Mouse (Mus musculus): ENCODE data around the gene Col16a1. TPM values are rescaled to one million over a fixed set of nuclear protein-coding genes. Genes with fewer than 3 reads are reported as not detected.

Col16a1 gene
- not detected for polyA plus RNA-seq (2017; shearing (Covaris generic))

DNA sequence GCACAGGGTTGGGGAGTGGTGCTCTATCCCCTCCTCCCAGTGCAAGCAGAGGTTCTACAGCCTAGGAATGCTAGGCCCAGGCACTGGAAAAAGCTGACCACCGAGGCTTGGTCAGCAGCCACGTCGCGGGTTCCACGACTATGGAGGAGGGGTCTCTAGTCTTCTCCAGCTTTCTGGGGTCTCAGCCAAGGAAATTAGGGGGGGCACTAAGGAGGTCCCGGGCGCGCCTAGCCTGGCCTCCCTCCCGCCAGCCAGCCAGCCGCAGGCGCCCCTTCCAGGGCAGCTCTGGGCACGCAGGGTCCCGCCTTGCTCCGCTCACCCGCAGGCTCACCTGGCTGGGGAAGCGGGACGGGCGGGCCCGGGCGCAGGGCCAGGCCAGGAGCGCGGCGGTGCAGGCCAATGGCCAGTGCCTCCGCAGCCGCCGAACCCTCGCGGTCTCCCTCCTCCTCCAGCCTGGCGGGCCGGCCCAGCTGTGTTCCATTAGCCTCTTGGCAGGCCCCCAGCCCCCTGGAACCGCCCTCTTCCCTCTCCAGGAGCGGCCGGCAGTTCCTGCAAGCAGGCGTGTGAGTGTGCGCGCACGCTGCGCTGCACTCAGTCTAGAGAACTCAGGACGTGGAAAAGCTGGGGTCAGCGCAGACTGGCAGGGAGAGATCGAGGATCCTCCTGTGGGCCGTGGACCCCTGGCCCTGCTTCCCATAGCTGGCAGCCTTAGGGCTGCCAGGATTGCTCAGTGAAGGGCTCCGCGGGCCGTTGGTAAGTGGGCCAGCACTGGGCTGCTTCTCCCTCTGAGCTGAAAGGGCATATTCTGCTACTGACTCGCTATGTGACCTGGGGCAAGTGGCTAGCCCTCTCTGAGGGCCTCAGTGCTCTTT is at the start of gene Col16a1:
Col16a1 (plus strand) TSS at position 510 of the 872 bp plus-strand sequence.
- ATAC-seq, result no peak

DNA sequence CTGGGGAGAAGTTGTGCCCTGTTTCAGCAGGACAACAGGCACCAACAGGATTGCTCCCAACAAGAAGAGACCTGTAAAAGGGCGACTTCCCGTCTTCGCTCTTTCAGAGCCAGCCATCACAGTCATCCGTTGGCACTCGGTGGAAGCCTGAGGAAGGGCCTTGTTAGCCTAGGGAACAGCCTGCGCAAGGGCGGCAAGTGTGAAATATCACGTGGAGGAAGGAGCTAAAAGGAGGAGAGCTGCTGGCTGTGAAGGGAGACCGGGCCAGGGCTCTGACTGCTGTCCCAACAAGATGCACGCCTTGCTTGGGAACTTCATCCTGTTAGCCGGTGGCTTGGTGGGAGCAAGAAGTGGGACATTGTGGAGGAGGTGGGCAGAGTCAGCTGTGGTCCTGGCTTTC is 49.5 kb upstream of the Col16a1 start:
- no peak for ATAC-seq

DNA sequence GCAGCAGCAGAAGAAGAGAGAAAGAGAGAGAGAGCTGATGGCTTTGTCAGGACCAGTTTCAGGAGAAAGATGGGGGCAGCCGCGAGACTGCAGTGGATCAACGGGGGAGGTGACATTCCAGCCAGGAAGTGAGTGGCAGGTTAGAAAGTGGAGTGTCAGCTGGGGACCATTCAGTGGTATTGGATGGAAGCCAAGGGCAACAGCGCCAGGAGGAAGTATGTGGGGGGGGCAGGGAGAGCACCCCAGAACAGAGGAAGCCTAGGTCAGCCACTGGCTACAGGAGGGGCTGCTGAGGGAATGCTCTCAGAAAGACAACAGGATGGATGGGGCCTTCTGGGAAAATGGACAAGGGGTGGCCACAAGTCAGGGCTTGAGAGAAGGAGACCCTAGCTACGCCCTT is 45.9 kb upstream of the Col16a1 start:
- ATAC-seq, result no peak

DNA sequence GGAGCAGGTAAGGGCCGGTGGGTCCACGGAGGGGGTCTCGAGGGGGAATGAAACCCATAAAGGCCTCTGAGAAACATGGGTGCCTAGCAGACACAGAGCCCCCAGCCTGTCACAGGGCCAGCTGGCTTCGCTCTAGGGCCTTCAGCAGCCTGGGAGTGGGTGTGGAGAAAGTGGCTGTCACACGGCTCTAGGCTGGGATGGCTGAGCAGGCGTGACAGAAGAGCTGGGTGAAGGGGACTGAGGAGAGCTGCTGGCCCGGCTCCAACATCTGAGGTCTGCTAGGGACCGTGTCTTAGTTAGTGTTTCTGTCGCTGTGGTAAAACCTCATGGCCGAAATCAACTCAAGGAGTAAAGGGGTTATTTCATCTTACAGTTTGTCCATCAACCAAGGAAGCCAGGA is 45.5 kb upstream of the Col16a1 start:
- ATAC-seq, result no peak

DNA sequence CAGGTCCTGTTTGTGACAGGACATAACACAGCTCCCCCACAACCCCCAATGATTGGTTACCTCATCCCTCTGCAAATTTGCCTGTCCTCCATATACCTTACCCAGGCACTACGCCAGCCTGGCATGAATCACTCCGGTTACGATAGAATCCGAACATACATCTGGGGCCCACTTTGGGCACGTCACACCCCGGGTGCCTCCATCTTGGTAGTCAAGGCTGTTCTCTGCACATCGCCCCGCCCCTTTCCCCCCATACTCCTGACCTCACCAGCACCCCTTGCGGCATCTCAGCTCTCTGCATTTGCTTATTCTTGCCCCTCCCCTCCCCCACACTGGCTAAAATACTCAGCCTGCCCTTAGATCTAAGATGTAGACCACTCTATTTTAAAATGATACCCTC is 42.0 kb upstream of the Col16a1 start:
- ATAC-seq, result no peak

DNA sequence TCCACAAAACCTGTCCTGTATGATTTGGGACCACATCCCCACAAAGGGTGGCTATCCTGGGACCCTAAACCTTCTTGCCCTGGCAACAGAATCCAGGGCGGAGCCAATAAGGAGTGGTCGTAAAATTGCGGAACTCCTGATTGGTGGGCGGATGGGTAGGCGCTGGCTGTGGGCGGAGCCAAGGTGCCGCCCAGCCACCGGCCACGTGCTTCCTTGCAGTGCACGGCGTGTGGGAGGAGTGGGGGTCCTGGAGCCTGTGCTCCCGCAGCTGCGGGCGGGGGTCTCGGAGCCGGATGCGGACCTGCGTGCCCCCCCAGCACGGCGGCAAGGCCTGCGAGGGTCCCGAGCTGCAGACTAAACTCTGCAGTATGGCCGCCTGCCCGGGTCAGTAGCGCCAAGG is 41.1 kb upstream of the Col16a1 start:
- no peak for ATAC-seq

DNA sequence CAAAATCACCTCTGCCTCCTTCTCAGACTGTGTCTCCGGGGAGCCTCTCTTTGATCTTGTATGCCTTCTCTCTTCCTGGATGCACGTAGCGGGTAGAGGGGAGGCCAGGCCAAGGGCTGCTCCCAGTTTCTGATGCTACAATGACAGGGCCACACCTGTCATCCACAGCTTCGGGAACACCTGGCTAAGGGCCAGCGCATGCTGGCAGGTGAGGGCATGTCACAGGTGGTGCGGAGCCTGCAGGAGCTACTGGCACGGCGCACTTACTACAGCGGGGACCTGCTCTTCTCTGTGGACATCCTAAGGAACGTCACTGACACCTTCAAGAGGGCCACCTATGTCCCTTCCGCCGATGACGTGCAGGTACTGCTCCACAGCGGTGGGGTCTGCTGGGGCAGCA is 38.6 kb upstream of the Col16a1 start:
- ATAC-seq, result no peak

DNA sequence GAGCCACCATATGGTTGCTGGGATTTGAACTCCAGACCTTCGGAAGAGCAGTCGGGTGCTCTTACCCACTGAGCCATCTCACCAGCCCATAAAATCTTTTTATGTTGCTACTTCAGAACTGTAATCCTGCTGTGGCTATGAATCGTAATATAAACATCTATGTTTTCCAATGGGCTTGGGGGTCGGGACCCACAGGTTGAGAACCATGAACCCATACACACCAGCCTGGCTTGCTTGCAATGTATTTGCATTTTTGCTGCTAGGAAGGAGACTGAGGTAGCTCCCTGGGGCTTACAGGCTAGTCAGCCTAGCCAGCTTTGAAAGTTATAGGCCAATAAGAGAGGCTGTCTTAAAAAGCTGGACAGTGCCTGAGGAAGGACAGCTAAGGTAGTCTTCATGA is 36.9 kb upstream of the Col16a1 start:
- no peak for ATAC-seq

DNA sequence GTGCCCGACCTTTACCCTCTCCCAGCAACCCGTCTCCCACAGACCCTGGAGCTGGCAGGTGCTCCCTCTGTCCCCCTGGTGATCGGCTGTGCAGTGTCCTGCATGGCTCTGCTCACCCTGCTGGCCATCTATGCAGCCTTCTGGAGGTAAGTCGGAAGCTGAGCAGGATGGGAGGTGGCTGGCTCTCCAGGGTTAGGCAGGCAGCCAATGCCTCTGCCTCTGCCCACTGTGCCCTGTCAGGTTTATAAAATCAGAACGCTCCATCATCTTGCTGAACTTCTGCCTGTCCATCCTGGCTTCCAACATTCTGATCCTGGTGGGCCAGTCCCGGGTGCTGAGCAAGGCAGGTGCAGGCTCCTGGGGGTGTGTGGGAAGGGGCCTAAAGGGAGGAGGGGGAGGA is 35.4 kb upstream of the Col16a1 start:
- no peak for ATAC-seq

DNA sequence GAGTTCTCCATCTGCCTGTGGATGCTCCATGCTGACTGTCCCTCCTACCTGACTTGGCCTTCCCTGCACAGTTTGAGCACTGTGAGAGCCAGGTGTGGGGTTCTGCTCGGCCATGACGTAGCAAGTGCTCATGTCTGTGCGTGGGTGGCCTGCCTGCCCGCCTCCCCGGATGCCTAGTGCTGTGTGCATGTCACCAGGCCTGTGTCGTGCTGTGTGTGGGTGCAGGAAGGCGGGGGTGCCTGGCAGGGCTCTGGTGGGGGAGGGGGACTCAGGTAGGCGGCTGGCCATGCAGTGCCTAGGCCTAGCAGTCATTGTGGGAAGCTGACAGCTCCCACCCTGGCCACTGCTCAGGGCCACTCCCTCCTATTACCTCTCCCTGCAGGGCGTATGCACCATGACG is 34.5 kb upstream of the Col16a1 start:
- no peak for ATAC-seq

DNA sequence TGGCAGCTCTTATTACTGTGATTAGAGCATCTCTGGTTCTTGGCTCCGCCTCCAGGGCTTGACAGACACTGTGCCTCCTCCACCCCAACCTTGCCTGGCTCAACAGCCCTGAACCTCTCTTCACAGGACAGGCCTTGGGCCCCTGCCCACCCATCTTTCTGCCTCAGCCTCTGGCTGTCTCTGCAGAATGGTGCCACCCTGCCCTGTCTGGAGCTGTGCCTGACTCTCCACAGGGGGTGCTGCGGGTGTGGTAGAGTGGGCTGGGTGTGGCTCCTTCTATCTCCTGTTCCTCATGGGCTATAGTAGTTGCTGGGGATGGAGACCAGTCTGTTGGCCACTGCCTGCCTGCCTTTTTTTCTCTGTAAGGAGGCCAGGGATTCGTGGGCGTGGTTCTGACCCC is 31.6 kb upstream of the Col16a1 start:
- no peak for ATAC-seq

DNA sequence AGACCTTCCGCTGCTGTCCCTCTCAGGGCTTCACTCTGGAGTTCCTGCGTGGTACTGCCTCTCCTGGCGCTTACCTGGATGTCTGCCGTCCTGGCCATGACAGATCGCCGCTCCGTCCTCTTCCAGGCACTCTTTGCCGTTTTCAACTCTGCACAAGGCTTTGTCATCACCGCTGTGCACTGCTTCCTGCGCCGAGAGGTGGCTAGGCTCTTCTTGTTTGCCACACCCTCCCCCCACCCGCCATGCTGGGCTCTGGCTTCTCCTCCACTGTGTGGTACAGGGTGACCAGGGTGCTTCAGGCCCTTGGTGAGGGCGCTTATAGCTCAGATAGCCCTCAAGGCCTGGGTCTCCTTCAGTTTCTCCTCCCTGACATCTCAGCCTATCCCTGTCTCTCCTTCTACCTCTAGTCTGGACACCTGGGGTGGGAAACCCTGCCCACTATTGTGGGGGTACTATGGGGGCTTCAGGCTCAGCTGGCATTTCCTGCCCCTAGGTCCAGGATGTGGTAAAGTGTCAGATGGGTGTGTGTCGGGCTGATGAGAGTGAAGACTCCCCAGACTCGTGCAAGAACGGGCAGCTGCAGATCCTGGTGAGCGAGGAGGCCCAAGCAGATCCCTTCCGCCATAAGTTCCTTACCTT is 30.5 kb upstream of the Col16a1 start:
- peak; percentile 71 for ATAC-seq

DNA sequence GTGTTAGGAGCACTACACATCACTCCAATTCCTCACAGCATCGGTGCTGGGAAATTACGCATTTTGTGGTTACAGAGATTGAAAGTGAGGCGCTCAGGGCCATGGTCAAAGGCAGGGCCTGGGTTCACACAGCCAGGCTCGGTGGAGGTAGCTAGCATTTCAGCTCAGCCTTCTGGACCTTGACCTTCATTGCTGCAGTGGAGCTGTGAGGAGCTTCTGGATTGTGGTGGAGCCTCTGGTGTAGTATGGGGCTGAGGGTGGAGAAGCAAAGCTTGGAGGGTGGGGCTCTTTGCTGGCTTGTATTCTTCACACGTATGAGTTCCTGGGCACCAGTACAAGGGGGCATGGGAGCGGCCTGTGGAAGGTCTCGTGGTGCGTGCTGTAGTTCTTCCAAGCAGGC is 24.7 kb upstream of the Col16a1 start:
- ATAC-seq, result no peak

DNA sequence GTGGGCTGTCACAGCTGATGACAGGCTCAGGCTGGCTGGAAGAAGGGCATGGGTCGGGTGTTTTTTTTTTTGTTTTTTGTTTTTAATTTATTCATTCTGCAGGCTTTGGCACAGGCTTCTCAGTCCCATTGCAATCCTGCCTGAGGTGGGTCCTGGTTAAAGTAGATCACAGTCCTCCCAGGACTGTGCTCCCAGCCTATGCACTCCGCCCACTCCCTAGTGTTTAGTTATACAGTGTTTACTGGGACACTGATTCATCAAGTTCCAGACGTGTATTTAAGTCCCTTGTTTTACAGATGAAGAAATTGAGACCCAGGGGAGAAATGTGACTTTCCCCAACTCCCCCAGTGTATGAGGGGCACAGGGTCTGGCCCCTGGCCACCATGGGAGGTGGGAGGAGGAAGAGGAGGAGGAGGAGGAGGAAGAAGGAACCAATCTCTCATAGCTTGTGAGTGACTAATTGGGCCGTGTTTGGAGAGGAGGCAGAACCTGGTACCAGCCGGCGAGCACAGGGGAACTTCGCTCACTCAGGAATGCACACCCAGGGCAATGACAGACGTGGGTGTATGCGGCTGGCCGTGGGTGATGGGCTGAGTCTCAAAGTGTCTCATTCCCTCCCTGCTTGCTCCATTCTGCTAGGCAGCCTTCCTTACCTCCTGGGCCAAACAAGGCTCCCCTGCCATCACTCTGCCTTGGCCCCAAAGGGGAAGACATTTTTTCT is 24.0 kb upstream of the Col16a1 start:
- no peak for ATAC-seq

DNA sequence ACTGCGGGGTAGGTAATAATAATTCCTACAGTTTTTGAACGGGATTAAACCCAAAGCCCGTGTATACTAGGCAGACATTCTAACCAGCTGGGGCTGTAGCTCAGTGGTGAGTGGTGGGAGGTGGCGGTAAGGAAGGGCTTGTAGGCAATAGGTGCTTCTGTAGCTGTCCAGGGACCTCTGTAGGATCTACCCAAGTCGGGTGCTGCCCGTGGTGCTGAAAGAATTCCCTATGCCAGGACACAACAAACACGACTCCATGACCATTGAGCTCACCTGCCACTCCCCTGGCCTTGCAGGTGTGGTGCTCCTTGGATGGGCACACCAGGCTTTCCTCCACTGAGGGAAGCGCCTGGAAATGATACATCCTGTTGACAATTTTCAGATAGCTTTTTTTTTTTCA is 22.1 kb upstream of the Col16a1 start:
- no peak for ATAC-seq

DNA sequence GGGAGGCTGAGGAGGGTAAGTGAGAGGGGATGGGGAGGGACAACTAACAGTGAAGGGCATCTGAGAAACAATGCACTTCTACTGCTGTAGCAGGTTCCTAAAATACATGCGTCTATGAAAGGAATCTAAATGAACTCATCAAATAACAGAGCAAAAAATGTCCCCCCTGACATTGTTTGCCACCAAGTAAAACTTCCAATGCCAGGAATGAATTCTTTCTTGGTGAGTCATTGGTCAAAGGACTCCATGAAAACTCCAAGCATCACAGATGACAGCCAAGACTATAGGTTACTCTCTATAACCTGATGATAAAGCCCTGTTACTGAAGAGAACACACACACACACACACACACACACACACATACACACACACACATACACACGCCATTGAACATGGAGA is 16.5 kb upstream of the Col16a1 start:
- no peak for ATAC-seq

DNA sequence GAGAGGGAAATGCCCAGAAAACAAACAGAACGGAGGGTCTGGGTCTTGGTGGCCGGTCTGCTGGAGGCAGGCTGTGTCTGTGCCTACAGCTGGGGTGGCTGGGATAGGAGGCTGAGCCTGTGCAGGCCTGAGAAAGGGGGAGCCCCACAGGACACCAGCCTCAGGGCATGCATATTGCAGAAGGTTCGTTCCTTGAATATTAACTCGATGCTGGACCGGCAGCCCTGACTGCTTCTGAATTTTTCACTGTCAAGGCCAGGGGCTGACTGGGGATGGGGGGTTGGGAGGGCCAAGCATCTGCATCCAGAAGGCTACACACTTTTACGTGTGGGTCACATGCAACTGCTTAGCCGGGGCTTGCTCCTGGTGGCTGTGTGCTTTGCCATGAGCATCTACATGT is 14.1 kb upstream of the Col16a1 start:
- ATAC-seq, result no peak

DNA sequence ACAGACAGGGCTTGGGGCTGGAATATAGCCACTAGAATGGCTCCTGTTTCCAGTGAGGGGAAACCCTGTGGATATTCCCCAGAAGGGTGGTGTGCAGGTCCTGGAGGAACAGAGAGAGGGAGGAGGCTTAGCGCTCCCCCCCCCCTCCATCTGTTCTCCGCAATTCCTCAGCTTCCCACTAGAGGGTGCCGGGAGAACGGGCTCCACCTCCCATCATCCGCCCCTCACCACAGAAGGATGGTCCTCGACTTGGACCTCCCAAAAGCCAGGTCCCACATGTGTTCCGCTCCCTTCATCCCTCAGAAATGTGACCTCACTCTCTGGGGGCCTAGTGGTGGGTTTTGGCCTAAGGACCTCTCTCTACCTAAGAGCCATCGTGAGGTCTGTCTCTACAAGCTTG is 11.5 kb upstream of the Col16a1 start:
- no peak for ATAC-seq

DNA sequence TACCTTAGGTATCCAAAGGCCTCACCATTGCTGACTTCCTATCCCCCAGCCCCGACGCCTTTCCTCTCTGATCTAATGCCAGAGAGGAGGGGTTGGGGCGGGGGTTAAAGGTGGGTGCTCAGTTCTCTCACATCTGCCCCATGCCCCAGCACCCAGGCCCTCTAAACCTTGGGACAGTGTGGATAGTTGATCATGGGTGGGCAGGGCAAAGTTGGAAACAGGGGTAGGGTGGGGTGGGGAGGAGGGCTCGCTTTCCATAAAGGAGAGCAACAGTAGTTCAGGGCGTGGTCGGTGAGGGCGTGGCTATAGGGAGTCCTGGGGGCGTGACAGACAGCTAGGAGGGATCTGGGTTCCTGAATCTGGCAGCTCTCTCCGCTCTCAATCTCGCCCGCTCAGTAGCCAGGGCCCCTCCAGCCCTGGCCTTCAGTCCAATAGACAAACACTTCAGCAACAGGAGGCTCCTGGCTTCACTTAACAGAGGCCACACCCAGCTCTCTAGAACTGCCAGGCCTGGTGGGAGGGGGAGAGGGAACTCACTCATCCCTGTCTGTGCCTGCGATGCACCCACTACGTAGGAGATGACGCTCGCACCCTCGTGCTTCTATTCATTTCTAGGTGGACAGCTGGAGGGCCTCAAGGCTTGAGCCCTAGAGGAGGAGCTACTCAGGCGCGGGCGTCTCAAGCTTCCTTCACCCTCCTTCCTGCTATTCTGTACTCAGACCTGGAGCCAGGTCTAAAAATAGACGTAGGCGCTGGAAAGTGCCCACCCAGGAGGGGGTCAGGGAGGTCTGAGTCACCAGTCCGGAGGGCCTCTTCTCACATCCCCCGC is 10.9 kb upstream of the Col16a1 start:
- ATAC-seq, result no peak

DNA sequence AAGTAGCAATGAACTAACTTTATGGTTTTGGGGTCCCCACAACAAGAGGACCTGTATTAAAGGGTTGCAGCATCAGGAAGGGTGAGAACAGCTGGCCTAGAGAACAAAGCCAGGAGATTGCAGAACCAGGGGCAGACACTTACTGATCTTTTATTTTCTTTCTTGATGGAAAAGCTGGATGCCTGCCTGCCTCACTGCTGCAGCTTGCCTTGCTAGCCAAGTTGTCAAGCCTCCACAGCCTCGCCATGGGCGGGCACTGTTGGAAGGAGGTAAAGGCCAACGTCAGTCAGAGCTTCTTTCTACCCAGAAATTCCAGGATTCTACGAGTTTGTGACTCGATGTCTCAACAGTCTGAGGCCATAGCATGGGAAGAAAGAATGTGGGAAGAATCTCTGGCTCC is 8.3 kb upstream of the Col16a1 start:
- ATAC-seq, result no peak

DNA sequence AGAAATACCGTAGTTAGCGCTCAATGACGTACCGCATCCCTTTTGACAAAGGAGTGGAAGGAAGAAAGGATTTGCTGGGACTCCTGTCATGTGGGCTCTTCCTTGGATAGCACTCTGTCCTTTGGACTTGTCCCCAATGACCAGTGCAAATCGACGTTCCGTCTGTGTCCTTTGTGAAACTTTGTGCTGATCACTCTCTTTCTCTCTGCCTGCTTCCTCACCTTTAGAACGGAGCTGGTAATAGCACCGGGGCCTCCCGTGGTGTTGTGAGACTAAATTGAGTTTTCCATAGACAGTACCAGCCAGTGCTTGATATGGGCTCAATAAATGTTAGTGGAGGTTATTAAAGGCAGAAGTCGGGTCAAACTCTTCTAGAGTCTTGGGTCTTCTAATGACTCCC is 6.6 kb upstream of the Col16a1 start:
- no peak for ATAC-seq

DNA sequence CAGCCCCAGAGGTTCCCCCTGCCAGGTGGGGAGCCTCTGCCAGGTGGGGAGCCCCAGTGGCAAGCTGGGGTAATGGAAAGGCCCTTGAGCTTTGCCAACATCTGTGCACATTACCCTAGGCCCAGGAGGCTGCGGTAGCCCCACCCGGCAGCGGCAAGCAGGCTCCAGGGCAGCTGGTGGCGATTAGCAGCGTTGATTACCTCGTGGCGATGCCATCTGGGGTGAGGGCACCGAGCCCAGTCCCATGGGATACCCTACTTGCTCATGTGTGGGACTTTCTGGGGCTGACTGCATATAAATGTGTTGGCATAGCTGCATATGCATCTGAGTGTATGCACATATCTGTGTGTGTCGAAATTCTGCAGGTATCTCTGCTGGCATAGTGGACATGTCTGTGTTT is 3.4 kb upstream of the Col16a1 start:
- no peak for ATAC-seq

DNA sequence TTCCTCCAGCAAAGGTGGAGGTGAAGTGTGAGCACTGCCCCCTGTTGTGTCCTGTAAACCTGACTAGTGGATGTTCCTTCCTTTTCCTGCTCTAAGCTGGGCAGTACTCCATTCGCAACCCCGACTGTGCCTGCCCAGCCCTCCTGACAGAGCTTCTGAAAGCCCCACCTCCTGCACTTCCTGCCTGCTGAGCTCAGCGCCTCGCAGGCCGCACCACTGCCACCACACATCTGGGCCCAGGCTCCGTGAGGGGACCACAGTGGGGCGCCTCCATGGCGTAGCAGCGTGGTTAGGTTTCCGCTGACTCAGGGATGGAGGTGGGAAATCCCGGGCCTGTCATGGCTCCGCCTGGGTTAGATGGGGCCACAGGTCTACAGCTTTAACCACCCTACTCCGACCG is 2.0 kb upstream of the Col16a1 start:
- ATAC-seq, result peak; percentile 97
